21 mouse cellular contexts compared by ENCODE assay signal in the genomic region with DNA sequence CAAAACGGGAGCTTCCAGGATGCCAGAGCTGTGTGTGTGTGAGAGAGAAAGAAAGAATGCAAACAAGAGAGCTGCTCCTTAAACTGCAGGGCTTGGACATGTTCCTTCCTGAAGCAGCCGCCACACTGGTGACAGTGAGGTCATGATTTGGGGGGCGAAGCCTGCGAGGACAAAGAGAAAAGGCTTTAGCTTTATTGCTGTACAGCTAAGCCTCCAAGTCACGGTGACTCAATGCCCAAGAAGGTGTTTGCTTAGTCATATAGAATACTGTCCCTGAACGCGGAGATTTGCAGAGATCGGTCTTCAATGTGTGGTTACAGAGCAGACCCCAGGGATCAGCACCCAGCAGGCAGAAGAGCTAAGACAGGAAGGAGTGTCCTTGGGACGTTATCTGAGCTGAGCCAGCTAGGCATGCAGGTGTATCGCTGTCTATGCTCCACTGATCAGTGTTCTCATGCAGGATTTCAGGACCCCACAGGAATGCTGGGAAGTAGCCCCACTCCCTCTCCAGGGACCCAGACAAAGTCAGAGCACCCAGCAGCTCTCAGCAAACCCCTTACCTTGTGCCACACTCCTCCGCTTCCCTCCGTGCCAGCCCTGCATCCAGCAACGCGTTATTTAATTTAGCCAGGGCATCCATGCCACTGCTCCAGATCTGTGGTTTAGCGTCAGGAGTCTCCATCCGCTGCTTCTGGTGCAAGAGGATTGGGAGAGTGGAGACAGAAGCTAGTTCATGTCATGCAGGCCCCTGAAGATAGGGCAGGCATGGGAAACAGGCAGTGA.
A peak's percentile ranks its signal among the peaks of the same experiment; 100 is the strongest.
DNase-seq lines count a peak whose midpoint lies in the region; ATAC-seq and TF ChIP-seq lines count a peak whose summit lies in the region.
"Had no signal": no experiment of that assay in that cellular context is flagged by ENCODE, and none has a peak within 500 bp of the region (broad histone marks: within the 10 kb centered on the region; RNA-seq: fewer than 3 reads in every experiment).

No protein-coding gene starts in this region.

- 83% methylated on average over 16 of the region's 16 CpGs for WGBS in forebrain, embryonic 10.5 days
- WGBS in forebrain, embryonic 13.5 days, result 76% methylated on average over 16 of the region's 16 CpGs
- WGBS in midbrain, embryonic 10.5 days, result 80% methylated on average over 16 of the region's 16 CpGs
- 66% methylated on average over 16 of the region's 16 CpGs for WGBS in midbrain, embryonic 15.5 days
- WGBS in stomach, embryonic 14.5 days, result 71% methylated on average over 16 of the region's 16 CpGs

- no peak overlapping the region for H3K4me2 ChIP-seq in forebrain, embryonic 13.5 days
- no peak overlapping the region for H3K4me2 ChIP-seq in midbrain, embryonic 15.5 days
- no peak overlapping the region for H3K4me2 ChIP-seq in stomach, embryonic 14.5 days (replicated peaks; ENCODE audit: low read depth, low read length)
- H3K4me2 ChIP-seq: embryonic facial prominence, embryonic 15.5 days; hindbrain, embryonic 13.5 days had no signal

- H3K4me3 ChIP-seq in forebrain, embryonic 10.5 days, result no peak overlapping the region
- no peak overlapping the region for H3K4me3 ChIP-seq in forebrain, embryonic 13.5 days
- H3K4me3 ChIP-seq in midbrain, embryonic 10.5 days, result no peak overlapping the region
- H3K4me3 ChIP-seq in midbrain, embryonic 15.5 days, result no peak overlapping the region
- no peak overlapping the region for H3K4me3 ChIP-seq in stomach, embryonic 14.5 days (ENCODE audit: low read depth, low read length)
- no peak overlapping the region for H3K4me3 ChIP-seq in left cerebral cortex, adult 2 months
- H3K4me3 ChIP-seq: embryonic facial prominence, embryonic 15.5 days; erythroblast, embryonic 14.5 days; heart, embryonic 10.5 days; hindbrain, embryonic 13.5 days had no signal

- intact Hi-C loops in left cerebral cortex, adult 2 months (cut with DNase I), result no loop called here

- no peaks in the 10 kb centered on the region for H3K4me1 ChIP-seq in forebrain, embryonic 10.5 days
- H3K4me1 ChIP-seq in forebrain, embryonic 13.5 days, result peaks cover 8% of the 10 kb centered on the region; the same call in 1 of the 2 replicates
- 0 out of 2 replicates have a peak, but pooled peaks cover 9% of the 10 kb centered on the region for H3K4me1 ChIP-seq in midbrain, embryonic 10.5 days
- 0 out of 2 replicates have a peak, but pooled peaks cover 10% of the 10 kb centered on the region for H3K4me1 ChIP-seq in midbrain, embryonic 15.5 days
- no peaks in the 10 kb centered on the region for H3K4me1 ChIP-seq in stomach, embryonic 14.5 days (ENCODE audit: control insufficient read depth, insufficient read depth, low read length)
- H3K4me1 ChIP-seq: embryonic facial prominence, embryonic 15.5 days; heart, embryonic 10.5 days; hindbrain, embryonic 13.5 days had no signal

- ATAC-seq in forebrain, embryonic 13.5 days, result no peak
- ATAC-seq in midbrain, embryonic 15.5 days (replicated peaks), result no peak
- ATAC-seq in stomach, embryonic 14.5 days (ENCODE audit: insufficient number of reproducible peaks, insufficient read depth, low FRiP score, low read depth), result no peak
- ATAC-seq: activated CD4-positive, CD25-positive, alpha-beta regulatory T cell, adult 4 months; hindbrain, postnatal 0 days had no signal

- no peaks in the 10 kb centered on the region for H3K9me3 ChIP-seq in forebrain, embryonic 10.5 days
- no peaks in the 10 kb centered on the region for H3K9me3 ChIP-seq in forebrain, embryonic 13.5 days (replicated peaks)
- no peaks in the 10 kb centered on the region for H3K9me3 ChIP-seq in midbrain, embryonic 10.5 days (replicated peaks)
- no peaks in the 10 kb centered on the region for H3K9me3 ChIP-seq in midbrain, embryonic 15.5 days
- H3K9me3 ChIP-seq in stomach, embryonic 14.5 days (ENCODE audit: control insufficient read depth, low read depth, low read length), result no peaks in the 10 kb centered on the region
- H3K9me3 ChIP-seq: embryonic facial prominence, embryonic 15.5 days; heart, embryonic 10.5 days; hindbrain, embryonic 13.5 days had no signal

- TF ChIP-seq CTCF in left cerebral cortex, adult 2 months (IDR thresholded peaks at IDR 0.05), result no peak

- H3K27ac ChIP-seq in forebrain, embryonic 10.5 days, result 0 out of 2 replicates have a peak overlapping the region, but pooled peaks have one; percentile 6
- H3K27ac ChIP-seq in forebrain, embryonic 13.5 days, result no peak overlapping the region
- peak overlapping the region; percentile 18 for H3K27ac ChIP-seq in midbrain, embryonic 10.5 days (replicated peaks)
- H3K27ac ChIP-seq in midbrain, embryonic 15.5 days, result no peak overlapping the region
- peak overlapping the region; percentile 44; the same call in 1 of the 2 replicates for H3K27ac ChIP-seq in stomach, embryonic 14.5 days (ENCODE audit: low read length)
- no peak overlapping the region for H3K27ac ChIP-seq in left cerebral cortex, adult 2 months
- H3K27ac ChIP-seq: embryonic facial prominence, embryonic 15.5 days; heart, embryonic 10.5 days; hindbrain, embryonic 13.5 days; hindbrain, postnatal 0 days had no signal

- DNase-seq in forebrain, embryonic 10.5 days (ENCODE audit: extremely low spot score, low spot score), result no peak
- DNase-seq in midbrain, embryonic 10.5 days (ENCODE audit: low spot score), result no peak
- peak; percentile 2 for DNase-seq in R1 (ENCODE audit: low read depth, low spot score)
- no peak for DNase-seq in gastrocnemius, adult 18-20 months (ENCODE audit: low spot score)
- no peak for DNase-seq in left cerebral cortex, adult 2 months (ENCODE audit: extremely low spot score in 1 of 2, low spot score in 2 of 2)
- DNase-seq: adrenal gland, postnatal 14 days; cerebellum, adult 18-20 months; cerebellum, adult 9-11 months; cerebellum, postnatal 36 days; gastrocnemius, postnatal 36 days; heart, adult 18-20 months; heart, postnatal 10 days had no signal

- no peaks in the 10 kb centered on the region for H3K36me3 ChIP-seq in forebrain, embryonic 10.5 days (replicated peaks)
- H3K36me3 ChIP-seq in forebrain, embryonic 13.5 days (ENCODE audit: poor library complexity, severe bottlenecking), result no peaks in the 10 kb centered on the region
- no peaks in the 10 kb centered on the region for H3K36me3 ChIP-seq in midbrain, embryonic 10.5 days
- no peaks in the 10 kb centered on the region for H3K36me3 ChIP-seq in midbrain, embryonic 15.5 days (replicated peaks)
- no peaks in the 10 kb centered on the region for H3K36me3 ChIP-seq in stomach, embryonic 14.5 days (ENCODE audit: control insufficient read depth, insufficient read depth, low read length)
- H3K36me3 ChIP-seq: embryonic facial prominence, embryonic 15.5 days; heart, embryonic 10.5 days; hindbrain, embryonic 13.5 days had no signal

- H3K9ac ChIP-seq in forebrain, embryonic 13.5 days, result no peak overlapping the region
- no peak overlapping the region for H3K9ac ChIP-seq in midbrain, embryonic 15.5 days
- H3K9ac ChIP-seq in stomach, embryonic 14.5 days (replicated peaks; ENCODE audit: low read depth, low read length), result no peak overlapping the region
- H3K9ac ChIP-seq: embryonic facial prominence, embryonic 15.5 days; hindbrain, embryonic 13.5 days had no signal

- H3K27me3 ChIP-seq in forebrain, embryonic 10.5 days (ENCODE audit: poor library complexity, severe bottlenecking), result no peaks in the 10 kb centered on the region
- no peaks in the 10 kb centered on the region for H3K27me3 ChIP-seq in forebrain, embryonic 13.5 days
- no peaks in the 10 kb centered on the region for H3K27me3 ChIP-seq in midbrain, embryonic 10.5 days (ENCODE audit: low read depth, poor library complexity, severe bottlenecking)
- no peaks in the 10 kb centered on the region for H3K27me3 ChIP-seq in midbrain, embryonic 15.5 days (replicated peaks)
- H3K27me3 ChIP-seq in stomach, embryonic 14.5 days (ENCODE audit: control insufficient read depth, insufficient read depth, low read length), result no peaks in the 10 kb centered on the region
- H3K27me3 ChIP-seq: embryonic facial prominence, embryonic 15.5 days; hindbrain, embryonic 13.5 days had no signal

Comparison
In these comparisons a context has a peak if more than half of its experiments do, and no peak if none do; other contexts are left out.
1. H3K27ac ChIP-seq: peak in forebrain, embryonic 10.5 days (single experiment), midbrain, embryonic 10.5 days (single experiment) and stomach, embryonic 14.5 days (single experiment); none in forebrain, embryonic 13.5 days (single experiment), midbrain, embryonic 15.5 days (single experiment) and left cerebral cortex, adult 2 months (single experiment).